Mouse (Mus musculus) adrenal gland, adult 8-10 months (tissue): ENCODE results near the gene Arx. TPM values are rescaled to one million over a fixed set of nuclear protein-coding genes. Genes with fewer than 3 reads are reported as not detected.

Source experiments
- DNase-seq: peaks from one replicate; pipeline ENCODE4 v3.0.0; 2022
- total RNA-seq, 4 experiments: library from RNA; stranded (reverse); gene quantifications; 2 replicates each; pipeline ENCODE4 v1.2.4; 2022

The Arx gene
- total RNA-seq, result 1 to 10 TPM in 1 of 4 experiments, under 1 TPM in 3; 0.22 to 3.2 (median 0.59) TPM

- peak; percentile 17 for DNase-seq
Observed at GRCm38 (mm10) chrX:93286291-93286893, at the start of gene Arx. TSS of gene Arx (plus strand) at chrX:93286445.

- no peak for DNase-seq
Observed at GRCm38 (mm10) chrX:93251329-93251728, 34.9 kb upstream of the Arx start.

- DNase-seq, result no peak
Observed at GRCm38 (mm10) chrX:93275689-93276088, 10.6 kb upstream of the Arx start.

GRCm38 (mm10) chrX:93279940-93280339, 6.3 kb upstream of the Arx start:
- no peak for DNase-seq

- peak; percentile 13 for DNase-seq
Observed at GRCm38 (mm10) chrX:93281028-93281723, 5.1 kb upstream of the Arx start.

- DNase-seq, result no peak
Observed at GRCm38 (mm10) chrX:93281756-93282155, 4.5 kb upstream of the Arx start.

- no peak for DNase-seq
Observed at GRCm38 (mm10) chrX:93285091-93285490, 1.2 kb upstream of the Arx start.

GRCm38 (mm10) chrX:93288339-93288738, 2.1 kb downstream of the Arx start:
- no peak for DNase-seq

- no peak for DNase-seq
Observed at GRCm38 (mm10) chrX:93289076-93289475, 2.8 kb downstream of the Arx start.

- no peak for DNase-seq
Observed at GRCm38 (mm10) chrX:93289851-93290380, 3.7 kb downstream of the Arx start.

GRCm38 (mm10) chrX:93292031-93292430, 5.8 kb downstream of the Arx start:
- no peak for DNase-seq

GRCm38 (mm10) chrX:93294736-93295490, 8.7 kb downstream of the Arx start:
- no peak for DNase-seq

GRCm38 (mm10) chrX:93295819-93296218, 9.6 kb downstream of the Arx start:
- no peak for DNase-seq

GRCm38 (mm10) chrX:93297001-93297441, 10.8 kb downstream of the Arx start:
- no peak for DNase-seq

- DNase-seq, result no peak
Observed at GRCm38 (mm10) chrX:93299046-93299626, 12.9 kb downstream of the Arx start.

- no peak for DNase-seq
Observed at GRCm38 (mm10) chrX:93299771-93300170, 13.5 kb downstream of the Arx start.

GRCm38 (mm10) chrX:93300183-93300815, 14.1 kb downstream of the Arx start:
- DNase-seq, result no peak

- DNase-seq, result no peak
Observed at GRCm38 (mm10) chrX:93301798-93302197, 15.6 kb downstream of the Arx start.

- DNase-seq, result no peak
Observed at GRCm38 (mm10) chrX:93305780-93306179, 19.5 kb downstream of the Arx start.

GRCm38 (mm10) chrX:93317577-93317976, 31.3 kb downstream of the Arx start:
- no peak for DNase-seq

- DNase-seq, result no peak
Observed at GRCm38 (mm10) chrX:93319979-93320378, 33.7 kb downstream of the Arx start.

- DNase-seq, result no peak
Observed at GRCm38 (mm10) chrX:93321336-93321735, 35.1 kb downstream of the Arx start.
